Mouse (Mus musculus) hindbrain, embryonic 10.5 days (tissue): ENCODE measurements around the gene Hint2. TPM values are rescaled to one million over a fixed set of nuclear protein-coding genes. Genes with fewer than 3 reads are reported as not detected.

Source experiments
- DNase-seq: peaks from one replicate; pipeline ENCODE4 v3.0.0-alpha.2; 2017; ENCODE audit warnings: low spot score
- H3K27ac ChIP-seq: fragments of 300-500 bp; sonication (generic); 2 replicates; pipeline ENCODE4 v1.5.1; 2016; ENCODE audit warnings: mild to moderate bottlenecking, moderate library complexity
- H3K27me3 ChIP-seq: fragments of 300-500 bp; sonication (generic); 2 replicates; pipeline ENCODE4 v1.6.1; 2016; ENCODE audit warnings: mild to moderate bottlenecking; ENCODE audit not compliant: poor library complexity, insufficient read depth, severe bottlenecking
- H3K36me3 ChIP-seq: fragments of 300-500 bp; sonication (generic); 2 replicates; pipeline ENCODE4 v1.6.1; 2016; ENCODE audit warnings: mild to moderate bottlenecking, moderate library complexity
- H3K4me1 ChIP-seq: fragments of 300-500 bp; sonication (generic); replicated peaks from 2 replicates; pipeline ENCODE4 v1.6.1; 2016; ENCODE audit warnings: mild to moderate bottlenecking
- H3K4me3 ChIP-seq: fragments of 300-500 bp; sonication (generic); 2 replicates; pipeline ENCODE4 v1.5.1; 2016; ENCODE audit warnings: mild to moderate bottlenecking, moderate library complexity
- H3K9me3 ChIP-seq: fragments of 300-500 bp; sonication (generic); 2 replicates; pipeline ENCODE4 v1.6.1; 2016; ENCODE audit warnings: mild to moderate bottlenecking, moderate library complexity
- WGBS: fragments of 180-500 bp; shearing (Covaris S2); methylation state at CpG from one replicate; pipeline ENCODE4 v1.1.7; 2016; 5-methylcytosine and 5-hydroxymethylcytosine counted together
- polyA plus RNA-seq: library from polyadenylated mRNA; unstranded; fragments of >200 nt; fragmentation: Nextera tagmentation; extraction: Ambion mirVana; gene quantifications from 2 replicates; pipeline ENCODE4 v1.2.1, GENCODE M21; 2016

Hint2 gene
- polyA plus RNA-seq, 1 experiment from 2014 or later: 82.0 TPM

DNA sequence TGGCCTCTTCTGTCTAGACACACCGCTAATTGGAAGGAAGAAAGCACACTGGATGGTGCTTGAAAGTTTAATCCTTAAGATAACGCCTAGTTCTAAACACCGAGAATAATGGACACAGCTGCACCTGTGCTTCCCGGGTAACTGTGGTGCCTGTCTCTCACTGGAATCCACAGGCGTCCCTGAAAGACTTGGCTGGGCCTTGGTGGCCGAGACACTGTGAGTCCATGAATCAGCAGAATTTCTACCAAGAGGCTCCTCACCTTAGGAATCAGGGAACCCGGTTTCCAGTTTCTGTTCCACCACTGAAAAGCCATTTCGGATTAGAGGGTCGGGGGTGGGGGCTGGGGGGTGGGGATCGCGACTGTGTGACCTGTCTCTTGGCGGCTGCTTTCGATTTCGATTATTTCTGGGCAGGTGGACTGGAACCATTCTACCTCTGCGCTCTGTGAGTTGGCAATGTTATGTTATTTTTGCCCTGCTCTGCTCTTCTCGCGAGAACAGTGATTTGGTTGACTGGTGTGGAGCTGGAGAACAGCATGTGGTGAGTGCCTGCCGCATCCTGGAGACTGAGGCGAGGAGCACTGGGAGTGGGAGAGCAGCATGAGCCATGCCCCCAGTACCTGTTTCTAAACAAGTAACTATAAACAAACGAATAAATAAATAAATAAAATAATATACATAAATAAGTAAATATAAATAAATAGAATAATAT is 27.0 kb downstream of the Hint2 start:
- no peaks in the 10 kb centered on the region for H3K36me3 ChIP-seq
- H3K27me3 ChIP-seq: peaks cover 25% of the 10 kb centered on the region
- WGBS: 44% methylated on average over 20 of the region's 20 CpGs
- no peak overlapping the region for H3K27ac ChIP-seq
- H3K4me3 ChIP-seq: no peak overlapping the region
- peaks cover 24% of the 10 kb centered on the region for H3K9me3 ChIP-seq
- peak; percentile 29 for DNase-seq
- H3K4me1 ChIP-seq: peaks cover 45% of the 10 kb centered on the region

DNA sequence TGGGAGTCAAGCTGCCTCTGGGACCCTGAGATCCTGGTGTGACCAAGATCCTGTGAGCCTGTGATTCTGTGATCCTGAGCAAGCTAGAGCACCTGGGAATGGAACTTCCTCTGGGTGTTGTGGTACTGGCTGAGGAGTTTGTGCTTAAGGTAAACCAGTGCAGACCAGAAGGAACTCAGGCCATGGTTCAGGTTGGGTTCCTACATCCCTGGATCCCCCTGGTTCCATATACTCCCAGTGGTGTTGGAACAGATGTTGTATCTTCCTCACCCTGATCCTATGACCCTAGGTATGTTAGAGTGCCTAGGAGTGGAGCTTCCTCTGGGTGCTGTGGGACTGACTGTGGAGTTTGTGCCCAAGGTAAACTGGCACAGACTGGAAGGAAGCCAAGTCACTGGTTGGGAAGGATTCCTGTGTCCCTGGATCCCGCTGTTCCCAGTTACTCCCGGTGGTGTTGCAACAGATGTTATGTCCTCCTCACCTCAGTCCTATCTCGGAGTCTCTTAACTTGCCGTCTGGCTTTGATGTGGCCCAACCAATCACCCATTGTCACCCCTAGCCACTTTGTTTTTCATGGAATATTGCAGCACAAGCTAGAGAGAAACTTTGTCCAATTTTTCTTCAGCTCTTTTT is 36.0 kb downstream of the Hint2 start:
- Histone ChIP-seq H3K4me3 (no peak overlapping the region), H3K27me3 (no peaks in the 10 kb centered on the region), H3K4me1 (no peaks in the 10 kb centered on the region), H3K36me3 (no peaks in the 10 kb centered on the region), H3K9me3 (peaks cover 15% of the 10 kb centered on the region), H3K27ac (no peak overlapping the region)
- no peak for DNase-seq
- WGBS: 84% methylated on average over 4 of the region's 4 CpGs

DNA sequence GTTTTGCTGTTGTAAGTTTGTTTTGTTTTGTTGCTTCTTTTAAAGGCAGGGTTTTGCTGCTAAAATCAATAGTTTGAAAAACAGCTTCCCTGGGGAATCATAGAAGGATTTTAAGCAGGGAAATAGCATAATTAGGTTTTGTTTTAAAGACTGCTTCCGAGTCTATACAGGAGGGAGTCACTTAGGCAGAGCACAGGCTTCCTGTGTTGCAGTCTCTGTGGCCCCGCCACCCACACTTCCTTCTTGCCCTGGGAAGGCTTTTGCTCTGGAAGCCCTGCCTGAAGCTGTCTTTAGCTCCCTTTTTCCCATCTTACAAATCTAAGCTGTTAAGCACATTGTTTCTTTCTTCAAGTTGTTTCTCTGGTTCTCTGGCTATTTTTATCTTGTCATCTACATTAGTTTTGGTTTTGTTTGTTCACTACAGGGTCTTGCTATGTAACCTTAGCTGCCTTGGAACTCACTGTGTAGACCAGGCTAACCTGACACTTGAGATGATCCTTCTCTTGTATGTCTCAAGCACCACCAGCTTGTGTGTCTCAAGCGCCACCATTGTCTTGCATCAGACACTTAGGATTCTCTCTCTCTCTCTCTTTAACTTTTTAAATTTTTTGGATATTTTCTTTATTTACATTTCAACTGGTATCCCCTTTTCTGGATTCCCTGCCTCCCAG is 43.1 kb downstream of the Hint2 start:
- no peak for DNase-seq
- Histone ChIP-seq H3K27ac (no peak overlapping the region), H3K36me3 (no peaks in the 10 kb centered on the region), H3K9me3 (no peaks in the 10 kb centered on the region), H3K4me1 (no peaks in the 10 kb centered on the region), H3K27me3 (no peaks in the 10 kb centered on the region), H3K4me3 (no peak overlapping the region)
- 72% methylated on average over 3 of the region's 3 CpGs for WGBS

GRCm38 (mm10) chr4:43612534-43612933 is 43.7 kb downstream of the Hint2 start:
- Histone ChIP-seq H3K9me3 (no peaks in the 10 kb centered on the region), H3K27ac (no peak overlapping the region), H3K4me1 (no peaks in the 10 kb centered on the region), H3K27me3 (no peaks in the 10 kb centered on the region), H3K4me3 (no peak overlapping the region), H3K36me3 (no peaks in the 10 kb centered on the region)
- no peak for DNase-seq
- WGBS: 74% methylated on average over 10 of the region's 10 CpGs

GRCm38 (mm10) chr4:43604751-43605685 is 51.2 kb downstream of the Hint2 start:
- H3K4me1 ChIP-seq: no peaks in the 10 kb centered on the region
- no peaks in the 10 kb centered on the region for H3K9me3 ChIP-seq
- H3K27me3 ChIP-seq: no peaks in the 10 kb centered on the region
- H3K4me3 ChIP-seq: no peak overlapping the region
- no peak for DNase-seq
- H3K27ac ChIP-seq: no peak overlapping the region
- 79% methylated on average over 9 of the region's 9 CpGs for WGBS
- no peaks in the 10 kb centered on the region for H3K36me3 ChIP-seq

Other genes with a start within 250 kb of the Hint2 start
- 0.47 TPM in 1 of 2 replicates, not detected in the other for gene Fam166b, start 227.3 kb downstream of the Hint2 start, polyA plus RNA-seq
- 7.1 and 8.3 TPM in 2 replicates for gene Tesk1, start 214.5 kb downstream of the Hint2 start, polyA plus RNA-seq
- 1.8 and 2.4 TPM in 2 replicates for gene Cd72, start 201.8 kb downstream of the Hint2 start, polyA plus RNA-seq
- not detected in 2 replicates for gene Sit1, start 172.7 kb downstream of the Hint2 start, polyA plus RNA-seq
- gene Ccdc107, start 163.6 kb downstream of the Hint2 start, polyA plus RNA-seq: 45.2 and 50.9 TPM in 2 replicates
- 47.2 and 50.5 TPM in 2 replicates for gene Arhgef39, start 156.8 kb downstream of the Hint2 start, polyA plus RNA-seq
- 0.76 and 0.93 TPM in 2 replicates for gene Car9, start 149.5 kb downstream of the Hint2 start, polyA plus RNA-seq
- gene Tpm2, start 132.7 kb downstream of the Hint2 start, polyA plus RNA-seq: 55.9 and 65.7 TPM in 2 replicates
- 40.7 and 53.3 TPM in 2 replicates for gene Creb3, start 94.1 kb downstream of the Hint2 start, polyA plus RNA-seq
- gene Tln1, start 93.8 kb downstream of the Hint2 start, polyA plus RNA-seq: 52.8 and 58.9 TPM in 2 replicates
- 20.3 and 25.6 TPM in 2 replicates for gene Rgp1, start 77.8 kb downstream of the Hint2 start, polyA plus RNA-seq
- gene Gba2, start 77.6 kb downstream of the Hint2 start, polyA plus RNA-seq: 28.0 and 36.3 TPM in 2 replicates
- 0.88 and 1.0 TPM in 2 replicates for gene Msmp, start 72.0 kb downstream of the Hint2 start, polyA plus RNA-seq
- 22.4 and 26.5 TPM in 2 replicates for gene Npr2, start 24.5 kb downstream of the Hint2 start, polyA plus RNA-seq
- 5.2 and 10.0 TPM in 2 replicates for gene Spag8, start 2.9 kb downstream of the Hint2 start, polyA plus RNA-seq
- gene Tmem8b, start 12.5 kb upstream of the Hint2 start, polyA plus RNA-seq: 5.2 and 9.4 TPM in 2 replicates
- gene Fam221b, start 12.7 kb upstream of the Hint2 start, polyA plus RNA-seq: 1.8 and 2.4 TPM in 2 replicates
- gene Olfr70, start 44.3 kb upstream of the Hint2 start, polyA plus RNA-seq: not detected in 2 replicates
- gene Olfr71, start 53.8 kb upstream of the Hint2 start, polyA plus RNA-seq: not detected in 2 replicates
- 0.25 and 0.44 TPM in 2 replicates for gene Hrct1, start 70.7 kb upstream of the Hint2 start, polyA plus RNA-seq
- gene Spaar, start 73.6 kb upstream of the Hint2 start, polyA plus RNA-seq: not detected in 2 replicates
- not detected in 2 replicates for gene Olfr159, start 114.5 kb upstream of the Hint2 start, polyA plus RNA-seq
- gene Olfr156, start 167.4 kb upstream of the Hint2 start, polyA plus RNA-seq: not detected in 2 replicates
- gene Olfr157, start 183.7 kb upstream of the Hint2 start, polyA plus RNA-seq: not detected in 2 replicates
- not detected in 2 replicates for gene Olfr155, start 195.1 kb upstream of the Hint2 start, polyA plus RNA-seq
- gene Reck, start 219.1 kb upstream of the Hint2 start, polyA plus RNA-seq: 11.4 and 11.9 TPM in 2 replicates